Mouse (Mus musculus): Measurements from ENCODE around the gene Atxn2.

- TF ChIP-seq POLR2A (IDR thresholded peaks at IDR 0.05; ENCODE audit: extremely low read depth, insufficient read depth, low read length) = no peak
- TF ChIP-seq CTCF (IDR thresholded peaks at IDR 0.05; ENCODE audit: low read depth, low read length) = no peak
These were observed 117.6 kb downstream of the Atxn2 start for GRCm38 (mm10) chr5:121828491-121829432.
